Mouse (Mus musculus) mouse embryonic stem cell (cell line): ENCODE results near the gene Gm49368.

Experiments
- in situ Hi-C, 2 experiments: fragments of 300-500 bp; cut with MboI; formaldehyde crosslinking; loops; 1 replicate in 1 of 2; 3 replicates in 1 of 2; pipeline ENCODE4 v1.14.3; 2019 to 2020; ENCODE audit warnings: low sequenced_read_pairs in 2 of 2, low pct_unique_long_range_greater_than_20kb in 1 of 2, mixed read lengths in 1 of 2; ENCODE audit not compliant: unreplicated experiment in 1 of 2

The Gm49368 gene

GRCm38 (mm10) chr7:128048819-128049218, 13.7 kb upstream of the Gm49368 start:
- in situ Hi-C loops: no loop called here

GRCm38 (mm10) chr7:128049254-128049653, 13.2 kb upstream of the Gm49368 start:
- in situ Hi-C loops: no loop called here

- in situ Hi-C loops: no loop called here
These were observed 11.7 kb upstream of the Gm49368 start for GRCm38 (mm10) chr7:128050739-128051138.

- in situ Hi-C loops: no loop called here
These were observed 9.4 kb upstream of the Gm49368 start for GRCm38 (mm10) chr7:128053061-128053460.

GRCm38 (mm10) chr7:128056917-128057444, 5.5 kb upstream of the Gm49368 start:
- in situ Hi-C loops: no loop called here

GRCm38 (mm10) chr7:128057860-128058259, 4.6 kb upstream of the Gm49368 start:
- in situ Hi-C loops: no loop called here

- in situ Hi-C loops: no loop called here
These were observed 3.9 kb upstream of the Gm49368 start for GRCm38 (mm10) chr7:128058576-128058975.

GRCm38 (mm10) chr7:128059091-128059490, 3.4 kb upstream of the Gm49368 start:
- in situ Hi-C loops: no loop called here

- in situ Hi-C loops: no loop called here
These were observed 813 bp downstream of the Gm49368 start for GRCm38 (mm10) chr7:128063211-128063781.

GRCm38 (mm10) chr7:128065547-128065946, 3.1 kb downstream of the Gm49368 start:
- in situ Hi-C loops: no loop called here

GRCm38 (mm10) chr7:128067847-128068246, 5.4 kb downstream of the Gm49368 start:
- in situ Hi-C loops: no loop called here

GRCm38 (mm10) chr7:128069844-128070243, 7.4 kb downstream of the Gm49368 start:
- in situ Hi-C loops: no loop called here

- in situ Hi-C loops: no loop called here
These were observed 9.3 kb downstream of the Gm49368 start for GRCm38 (mm10) chr7:128071816-128072215.

- in situ Hi-C loops: no loop called here
These were observed 17.5 kb downstream of the Gm49368 start for GRCm38 (mm10) chr7:128080012-128080411.

- in situ Hi-C loops: no loop called here
These were observed 26.7 kb downstream of the Gm49368 start for GRCm38 (mm10) chr7:128089141-128089540.

- in situ Hi-C loops: no loop called here
These were observed 35.7 kb downstream of the Gm49368 start for GRCm38 (mm10) chr7:128098135-128098534.

- in situ Hi-C loops: no loop called here
These were observed 38.4 kb downstream of the Gm49368 start for GRCm38 (mm10) chr7:128100742-128101357.

GRCm38 (mm10) chr7:128105246-128105645, 42.8 kb downstream of the Gm49368 start:
- in situ Hi-C loops: no loop called here

GRCm38 (mm10) chr7:128107462-128107861, 45.0 kb downstream of the Gm49368 start:
- in situ Hi-C loops: no loop called here

- in situ Hi-C loops: no loop called here
These were observed 47.8 kb downstream of the Gm49368 start for GRCm38 (mm10) chr7:128110314-128110713.
